Mouse (Mus musculus) midbrain, postnatal 0 days (tissue): ENCODE results near the gene Fam189a1. TPM values are rescaled to one million over a fixed set of nuclear protein-coding genes. Genes with fewer than 3 reads are reported as not detected.

Experiments
- ATAC-seq: fragments of 200-750 bp; cut with Nextera tagmentation; 2 replicates; pipeline ENCODE4 v1.8.0; 2017; ENCODE audit warnings: moderate number of reproducible peaks, mild to moderate bottlenecking, moderate TSS enrichment, moderate library complexity; ENCODE audit not compliant: low FRiP score
- DNase-seq: peaks from one replicate; pipeline ENCODE4 v3.0.0-alpha.2; 2015; ENCODE audit warnings: low spot score
- H3K27ac ChIP-seq: fragments of 300-500 bp; sonication (generic); 2 replicates; pipeline ENCODE4 v1.5.1; 2014; ENCODE audit warnings: low read depth, mild to moderate bottlenecking, low read length, mixed read lengths
- H3K27me3 ChIP-seq: fragments of 300-500 bp; sonication (generic); 2 replicates; pipeline ENCODE4 v1.6.1; 2014; ENCODE audit warnings: low read length, control low read depth, mixed read lengths; ENCODE audit not compliant: insufficient read depth
- H3K36me3 ChIP-seq: fragments of 300-500 bp; sonication (generic); 2 replicates; pipeline ENCODE4 v1.6.1; 2014; ENCODE audit warnings: low read length, control low read depth, mixed read lengths; ENCODE audit not compliant: insufficient read depth
- H3K4me1 ChIP-seq: fragments of 300-500 bp; sonication (generic); 2 replicates; pipeline ENCODE4 v1.6.1; 2014; ENCODE audit warnings: mild to moderate bottlenecking, control low read depth, antibody characterized with exemption, low read length, mixed read lengths; ENCODE audit not compliant: insufficient read depth
- H3K4me2 ChIP-seq: fragments of 300-500 bp; sonication (generic); 2 replicates; pipeline ENCODE4 v1.6.1; 2014; ENCODE audit warnings: low read depth, mild to moderate bottlenecking, low read length, mixed read lengths; ENCODE audit not compliant: poor library complexity, severe bottlenecking
- H3K4me3 ChIP-seq: fragments of 300-500 bp; sonication (generic); 2 replicates; pipeline ENCODE4 v1.5.1; 2014; ENCODE audit warnings: low read depth, mild to moderate bottlenecking, low read length, moderate library complexity
- H3K9ac ChIP-seq: fragments of 300-500 bp; sonication (generic); replicated peaks from 2 replicates; pipeline ENCODE4 v1.6.1; 2014; ENCODE audit warnings: mild to moderate bottlenecking, low read length, moderate library complexity, mixed read lengths; ENCODE audit not compliant: poor library complexity, severe bottlenecking
- H3K9me3 ChIP-seq: fragments of 300-500 bp; sonication (generic); 2 replicates; pipeline ENCODE4 v1.6.1; 2016; ENCODE audit warnings: low read length, control low read depth
- CTCF ChIP-seq: IDR thresholded peaks from 2 replicates; pipeline ENCODE4 v1.5.1; 2016; ENCODE audit warnings: antibody characterized with exemption, mild to moderate bottlenecking
- WGBS: fragments of 180-500 bp; shearing (Covaris S2); extraction: QIAGEN DNeasy Blood & Tissue Kit; methylation state at CpG from one replicate; pipeline ENCODE4 v1.1.7; 2014; 5-methylcytosine and 5-hydroxymethylcytosine counted together
- polyA plus RNA-seq: library from polyadenylated mRNA; unstranded; fragments of >200 nt; fragmentation: Nextera tagmentation; extraction: Ambion mirVana; gene quantifications from 2 replicates; pipeline ENCODE4 v1.2.1, GENCODE M21; 2015
- total RNA-seq: library from RNA; depleted of rRNA; stranded (reverse); fragments of >200 nt; gene quantifications from 2 replicates; pipeline ENCODE4 v1.2.3, GENCODE M21; 2014

Gene Fam189a1
- total and polyA plus RNA-seq, 2 experiments from 2014 or later, result 12.8 to 19.7 TPM

GRCm38 (mm10) chr7:64880415-64880814, 276.0 kb downstream of the Fam189a1 start:
- 91% methylated on average over 5 of the region's 5 CpGs for WGBS
- Histone ChIP-seq H3K4me3 (no peak overlapping the region), H3K9me3 (no peaks in the 10 kb centered on the region), H3K9ac (no peak overlapping the region), H3K4me1 (no peaks in the 10 kb centered on the region), H3K36me3 (no peaks in the 10 kb centered on the region), H3K27me3 (no peaks in the 10 kb centered on the region), H3K27ac (no peak overlapping the region), H3K4me2 (no peak overlapping the region)
- ATAC-seq (no peak), DNase-seq (no peak)
- no peak for TF ChIP-seq CTCF

- H3K9ac ChIP-seq, result no peak overlapping the region
- H3K4me3 ChIP-seq, result no peak overlapping the region
- 85% methylated on average over 4 of the region's 4 CpGs for WGBS
- H3K4me1 ChIP-seq, result peaks cover 12% of the 10 kb centered on the region; the same call in 1 of the 2 replicates
- no peak overlapping the region for H3K4me2 ChIP-seq
- H3K36me3 ChIP-seq, result no peaks in the 10 kb centered on the region
- no peaks in the 10 kb centered on the region for H3K27me3 ChIP-seq
- TF ChIP-seq CTCF, result no peak
- no peaks in the 10 kb centered on the region for H3K9me3 ChIP-seq
- no peak for ATAC-seq
- DNase-seq, result no peak
- no peak overlapping the region for H3K27ac ChIP-seq
Observed at GRCm38 (mm10) chr7:64874941-64875340, 281.4 kb downstream of the Fam189a1 start.

- ATAC-seq (0 out of 2 replicates have a peak, but pooled peaks have one; percentile 18), DNase-seq (no peak)
- Histone ChIP-seq H3K9ac (no peak overlapping the region), H3K9me3 (no peaks in the 10 kb centered on the region), H3K27ac (no peak overlapping the region; the same call in 1 of the 2 replicates), H3K4me1 (peaks cover 15% of the 10 kb centered on the region; the same call in 1 of the 2 replicates), H3K4me3 (peak overlapping the region; percentile 91), H3K4me2 (peak overlapping the region; percentile 69), H3K27me3 (no peaks in the 10 kb centered on the region), H3K36me3 (no peaks in the 10 kb centered on the region)
- TF ChIP-seq CTCF, result no peak
- 34% methylated on average over 11 of the region's 11 CpGs for WGBS
Observed at GRCm38 (mm10) chr7:64873266-64873665, 283.1 kb downstream of the Fam189a1 start.

GRCm38 (mm10) chr7:64872743-64873241, 283.6 kb downstream of the Fam189a1 start, which contains the start of gene Nsmce3:
Nsmce3 (minus strand) TSS chr7:64872997.
- peak; percentile 98 for ATAC-seq
- peak within 1 kb of the TSS; percentile 97 for H3K27ac ChIP-seq
- peak within 1 kb of the TSS; percentile 69 for H3K4me2 ChIP-seq
- peak within 1 kb of the TSS; percentile 91 for H3K9ac ChIP-seq
- no peaks in the 10 kb centered on the region for H3K27me3 ChIP-seq
- peak within 1 kb of the TSS; percentile 91 for H3K4me3 ChIP-seq
- H3K36me3 ChIP-seq, result no peaks in the 10 kb centered on the region
- peak; percentile 54 for TF ChIP-seq CTCF
- under 1% methylated on average over 54 of the region's 57 CpGs for WGBS
- DNase-seq, result peak; percentile 98
- H3K9me3 ChIP-seq, result no peaks in the 10 kb centered on the region
- peaks cover 15% of the 10 kb centered on the region; the same call in 1 of the 2 replicates for H3K4me1 ChIP-seq

- H3K9me3 ChIP-seq, result no peaks in the 10 kb centered on the region
- H3K4me2 ChIP-seq, result peak overlapping the region; percentile 69
- H3K27ac ChIP-seq, result peak overlapping the region; percentile 97
- TF ChIP-seq CTCF, result no peak
- H3K4me1 ChIP-seq, result peaks cover 15% of the 10 kb centered on the region; the same call in 1 of the 2 replicates
- H3K9ac ChIP-seq, result peak overlapping the region; percentile 91
- no peak for DNase-seq
- no peaks in the 10 kb centered on the region for H3K36me3 ChIP-seq
- WGBS, result under 1% methylated on average over 33 of the region's 33 CpGs
- peak overlapping the region; percentile 91 for H3K4me3 ChIP-seq
- ATAC-seq, result peak; percentile 61
- no peaks in the 10 kb centered on the region for H3K27me3 ChIP-seq
Observed at GRCm38 (mm10) chr7:64871987-64872742, 284.2 kb downstream of the Fam189a1 start.

GRCm38 (mm10) chr7:64869549-64870065, 286.8 kb downstream of the Fam189a1 start:
- TF ChIP-seq CTCF, result no peak
- Histone ChIP-seq H3K36me3 (no peaks in the 10 kb centered on the region), H3K4me3 (no peak overlapping the region), H3K4me1 (peaks cover 15% of the 10 kb centered on the region; the same call in 1 of the 2 replicates), H3K4me2 (no peak overlapping the region), H3K27ac (no peak overlapping the region), H3K27me3 (no peaks in the 10 kb centered on the region), H3K9me3 (no peaks in the 10 kb centered on the region), H3K9ac (no peak overlapping the region)
- no peak for ATAC-seq
- DNase-seq, result no peak
- 88% methylated on average over 6 of the region's 6 CpGs for WGBS
